Mouse (Mus musculus) thymus, adult 2 months (tissue): ENCODE measurements around the gene Lat2.

Experiments
- CTCF ChIP-seq: fragments of 200-500 bp; IDR thresholded peaks from 2 replicates; pipeline ENCODE4 v1.5.1; 2012; ENCODE audit warnings: mild to moderate bottlenecking, control low read depth, low read length, moderate library complexity, borderline replicate concordance; ENCODE audit not compliant: control insufficient read depth, poor library complexity, insufficient read depth; ENCODE audit errors: extremely low read depth
- POLR2A ChIP-seq: fragments of 200-500 bp; IDR thresholded peaks from 2 replicates; pipeline ENCODE4 v1.6.1; 2012; ENCODE audit warnings: mild to moderate bottlenecking, low read length, control low read depth, moderate library complexity; ENCODE audit not compliant: control insufficient read depth, poor library complexity, insufficient read depth; ENCODE audit errors: extremely low read depth

DNA sequence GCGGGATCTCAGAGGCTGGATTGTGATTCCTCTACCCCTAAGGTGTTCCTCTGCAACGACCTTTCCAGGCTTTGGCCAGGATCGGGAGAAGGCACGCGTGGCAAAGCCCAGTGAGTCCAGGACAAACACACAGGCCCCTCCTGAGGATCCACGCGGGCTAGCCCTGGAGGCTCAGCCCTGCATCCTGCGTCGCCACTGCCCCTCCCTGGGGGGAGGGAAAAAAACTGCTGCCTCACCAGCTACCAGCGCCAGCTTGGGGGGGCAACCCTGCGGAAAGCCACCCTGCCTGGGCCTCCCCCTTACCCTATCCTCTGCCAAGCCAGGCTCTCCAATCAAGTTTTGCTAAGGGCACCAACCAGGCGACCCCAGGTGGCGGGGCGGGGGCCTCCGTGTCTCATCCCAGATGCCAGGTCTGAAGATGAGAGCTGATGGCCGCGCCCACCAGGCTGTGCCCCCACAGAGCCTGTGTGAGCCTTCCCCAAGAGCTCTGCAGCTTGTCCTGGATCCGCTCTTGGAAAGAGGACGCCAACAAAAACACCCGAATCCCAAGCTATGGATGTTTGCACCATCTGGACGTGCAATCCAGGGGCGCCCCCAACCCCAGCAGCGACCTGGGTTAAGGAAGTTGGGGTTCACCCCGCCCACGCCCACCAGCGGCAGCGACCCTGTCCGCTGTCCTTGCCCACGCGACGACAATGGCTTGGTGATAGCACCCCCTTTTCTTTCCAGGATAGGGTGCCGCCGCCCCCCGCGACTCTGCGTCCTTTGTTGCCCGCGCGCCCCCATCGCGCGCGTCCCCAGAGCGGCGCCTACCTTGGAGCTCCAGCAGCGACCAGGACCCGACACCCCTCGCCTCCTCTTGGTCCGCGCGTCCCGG lies 63.4 kb downstream of the Lat2 start:
- TF ChIP-seq CTCF (no peak), POLR2A (no peak)
